Mouse (Mus musculus): Measurements from ENCODE around the gene Mccc2. TPM values are rescaled to one million over a fixed set of nuclear protein-coding genes. Genes with fewer than 3 reads are reported as not detected.

Gene Mccc2
- polyA plus RNA-seq, 1 experiment: 9.9 TPM

GRCm38 (mm10) chr13:99940601-99941000 lies 74.8 kb downstream of the Mccc2 start:
- no peak for TF ChIP-seq TCF3 (IDR thresholded peaks at IDR 0.05; ENCODE audit: insufficient read length, low read depth)
- no peak for TF ChIP-seq TCF12 (IDR thresholded peaks at IDR 0.05; ENCODE audit: insufficient read depth, poor library complexity, severe bottlenecking)
- TF ChIP-seq MYOD1 (IDR thresholded peaks at IDR 0.05; ENCODE audit: control insufficient read depth in 1 of 3, insufficient read length in 2 of 3, low read depth in 2 of 3): no peak
- TF ChIP-seq REST (IDR thresholded peaks at IDR 0.05; ENCODE audit: insufficient read depth, insufficient read length): no peak
- no peak for TF ChIP-seq MYOG (IDR thresholded peaks at IDR 0.05; ENCODE audit: control insufficient read depth in 1 of 3, insufficient read depth in 1 of 3, insufficient read length in 2 of 3, low read depth in 2 of 3)
- no peak for TF ChIP-seq CEBPB (IDR thresholded peaks at IDR 0.05; ENCODE audit: insufficient read depth, poor library complexity, severe bottlenecking)
- TF ChIP-seq USF1 (IDR thresholded peaks at IDR 0.05; ENCODE audit: low read depth): no peak
- TF ChIP-seq POLR2A (IDR thresholded peaks at IDR 0.05; ENCODE audit: insufficient read length, low read depth): no peak
- Histone ChIP-seq H3K4me2 (ENCODE audit: low read depth) (no peak overlapping the region), H3K4me3 (no peak overlapping the region), H3K27me3 (ENCODE audit: control insufficient read depth, insufficient read depth, insufficient read length) (no peaks in the 10 kb centered on the region), H3K36me3 (ENCODE audit: control insufficient read depth, insufficient read depth) (no peaks in the 10 kb centered on the region), H3K79me2 (ENCODE audit: control insufficient read depth, insufficient read depth) (no peaks in the 10 kb centered on the region), H3ac (ENCODE audit: control insufficient read depth, insufficient read length) (no peak overlapping the region)

GRCm38 (mm10) chr13:99939320-99939671 lies 76.1 kb downstream of the Mccc2 start:
- TF ChIP-seq POLR2A (IDR thresholded peaks at IDR 0.05; ENCODE audit: insufficient read length, low read depth) (no peak), REST (IDR thresholded peaks at IDR 0.05; ENCODE audit: insufficient read depth, insufficient read length) (no peak), SRF (IDR thresholded peaks at IDR 0.05; ENCODE audit: control insufficient read depth, insufficient read length, low read depth) (no peak), USF1 (IDR thresholded peaks at IDR 0.05; ENCODE audit: low read depth) (no peak), POLR2AphosphoS2 (IDR thresholded peaks at IDR 0.05; ENCODE audit: insufficient read length, low read depth) (no peak), CEBPB (IDR thresholded peaks at IDR 0.05; ENCODE audit: insufficient read depth, poor library complexity, severe bottlenecking) (no peak), MYOD1 (IDR thresholded peaks at IDR 0.05; ENCODE audit: control insufficient read depth in 1 of 3, insufficient read length in 2 of 3, low read depth in 2 of 3) (no peak), E2F4 (IDR thresholded peaks at IDR 0.05; ENCODE audit: insufficient read depth) (no peak)
- no peak overlapping the region for H3K4me2 ChIP-seq (ENCODE audit: low read depth)
- no peak overlapping the region for H3ac ChIP-seq (ENCODE audit: control insufficient read depth, insufficient read length)
- H3K79me2 ChIP-seq (ENCODE audit: control insufficient read depth, insufficient read depth): no peaks in the 10 kb centered on the region
- no peak overlapping the region for H3K4me3 ChIP-seq
- no peaks in the 10 kb centered on the region for H3K36me3 ChIP-seq (ENCODE audit: control insufficient read depth, insufficient read depth)
- H3K27me3 ChIP-seq (ENCODE audit: control insufficient read depth, insufficient read depth, insufficient read length): no peaks in the 10 kb centered on the region

- Histone ChIP-seq H3K4me2 (ENCODE audit: low read depth) (no peak overlapping the region), H3K27me3 (ENCODE audit: control insufficient read depth, insufficient read depth, insufficient read length) (no peaks in the 10 kb centered on the region), H3K4me3 (no peak overlapping the region), H3K79me2 (ENCODE audit: control insufficient read depth, insufficient read depth) (no peaks in the 10 kb centered on the region), H3ac (ENCODE audit: control insufficient read depth, insufficient read length) (no peak overlapping the region), H3K36me3 (ENCODE audit: control insufficient read depth, insufficient read depth) (no peaks in the 10 kb centered on the region)
- TF ChIP-seq CEBPB (IDR thresholded peaks at IDR 0.05; ENCODE audit: insufficient read depth, poor library complexity, severe bottlenecking): no peak
These were observed 76.7 kb downstream of the Mccc2 start for GRCm38 (mm10) chr13:99938606-99939319.

GRCm38 (mm10) chr13:99937741-99938140 lies 77.7 kb downstream of the Mccc2 start:
- H3K4me3 ChIP-seq: no peak overlapping the region
- no peaks in the 10 kb centered on the region for H3K27me3 ChIP-seq (ENCODE audit: control insufficient read depth, insufficient read depth, insufficient read length)
- TF ChIP-seq SRF (IDR thresholded peaks at IDR 0.05; ENCODE audit: control insufficient read depth, insufficient read length, low read depth): no peak
- no peak for TF ChIP-seq REST (IDR thresholded peaks at IDR 0.05; ENCODE audit: insufficient read depth, insufficient read length)
- TF ChIP-seq E2F4 (IDR thresholded peaks at IDR 0.05; ENCODE audit: insufficient read depth): no peak
- TF ChIP-seq CEBPB (IDR thresholded peaks at IDR 0.05; ENCODE audit: insufficient read depth, poor library complexity, severe bottlenecking): no peak
- TF ChIP-seq POLR2A (IDR thresholded peaks at IDR 0.05; ENCODE audit: insufficient read length, low read depth): no peak
- TF ChIP-seq TCF3 (IDR thresholded peaks at IDR 0.05; ENCODE audit: insufficient read length, low read depth): no peak
- TF ChIP-seq MYOD1 (IDR thresholded peaks at IDR 0.05; ENCODE audit: control insufficient read depth in 1 of 3, insufficient read length in 2 of 3, low read depth in 2 of 3): no peak
- no peak for TF ChIP-seq USF1 (IDR thresholded peaks at IDR 0.05; ENCODE audit: low read depth)
- no peak for TF ChIP-seq MYOG (IDR thresholded peaks at IDR 0.05; ENCODE audit: control insufficient read depth in 1 of 3, insufficient read depth in 1 of 3, insufficient read length in 2 of 3, low read depth in 2 of 3)
- TF ChIP-seq TCF12 (IDR thresholded peaks at IDR 0.05; ENCODE audit: insufficient read depth, poor library complexity, severe bottlenecking): no peak
- no peak for TF ChIP-seq POLR2AphosphoS2 (IDR thresholded peaks at IDR 0.05; ENCODE audit: insufficient read length, low read depth)
- TF ChIP-seq MAX (IDR thresholded peaks at IDR 0.05; ENCODE audit: low read depth): no peak
- H3K4me2 ChIP-seq (ENCODE audit: low read depth): peak overlapping the region; percentile 55
- H3K79me2 ChIP-seq (ENCODE audit: control insufficient read depth, insufficient read depth): no peaks in the 10 kb centered on the region
- H3ac ChIP-seq (ENCODE audit: control insufficient read depth, insufficient read length): no peak overlapping the region
- no peaks in the 10 kb centered on the region for H3K36me3 ChIP-seq (ENCODE audit: control insufficient read depth, insufficient read depth)

- no peak overlapping the region for H3K4me3 ChIP-seq
- H3K4me2 ChIP-seq (ENCODE audit: low read depth): no peak overlapping the region
- TF ChIP-seq CEBPB (IDR thresholded peaks at IDR 0.05; ENCODE audit: insufficient read depth, poor library complexity, severe bottlenecking) (no peak), REST (IDR thresholded peaks at IDR 0.05; ENCODE audit: insufficient read depth, insufficient read length) (no peak), E2F4 (IDR thresholded peaks at IDR 0.05; ENCODE audit: insufficient read depth) (no peak), POLR2AphosphoS2 (IDR thresholded peaks at IDR 0.05; ENCODE audit: insufficient read length, low read depth) (no peak), TCF12 (IDR thresholded peaks at IDR 0.05; ENCODE audit: insufficient read depth, poor library complexity, severe bottlenecking) (no peak), MAX (IDR thresholded peaks at IDR 0.05; ENCODE audit: low read depth) (no peak), MYOG (IDR thresholded peaks at IDR 0.05; ENCODE audit: control insufficient read depth in 1 of 3, insufficient read depth in 1 of 3, insufficient read length in 2 of 3, low read depth in 2 of 3) (no peak), POLR2A (IDR thresholded peaks at IDR 0.05; ENCODE audit: insufficient read length, low read depth) (no peak), SRF (IDR thresholded peaks at IDR 0.05; ENCODE audit: control insufficient read depth, insufficient read length, low read depth) (no peak), MYOD1 (IDR thresholded peaks at IDR 0.05; ENCODE audit: control insufficient read depth in 1 of 3, insufficient read length in 2 of 3, low read depth in 2 of 3) (no peak), TCF3 (IDR thresholded peaks at IDR 0.05; ENCODE audit: insufficient read length, low read depth) (no peak), USF1 (IDR thresholded peaks at IDR 0.05; ENCODE audit: low read depth) (no peak)
- H3K79me2 ChIP-seq (ENCODE audit: control insufficient read depth, insufficient read depth): no peaks in the 10 kb centered on the region
- no peaks in the 10 kb centered on the region for H3K36me3 ChIP-seq (ENCODE audit: control insufficient read depth, insufficient read depth)
- H3ac ChIP-seq (ENCODE audit: control insufficient read depth, insufficient read length): no peak overlapping the region
- no peaks in the 10 kb centered on the region for H3K27me3 ChIP-seq (ENCODE audit: control insufficient read depth, insufficient read depth, insufficient read length)
These were observed 83.0 kb downstream of the Mccc2 start for GRCm38 (mm10) chr13:99932406-99932805.
